Mouse (Mus musculus) midbrain, postnatal 0 days (tissue): Measurements from ENCODE around the gene Gal3st4. TPM values are rescaled to one million over a fixed set of nuclear protein-coding genes. Genes with fewer than 3 reads are reported as not detected.

Experiments
- ATAC-seq: fragments of 200-750 bp; cut with Nextera tagmentation; 2 replicates; pipeline ENCODE4 v1.8.0; 2017; ENCODE audit warnings: moderate number of reproducible peaks, mild to moderate bottlenecking, moderate TSS enrichment, moderate library complexity; ENCODE audit not compliant: low FRiP score
- DNase-seq: peaks from one replicate; pipeline ENCODE4 v3.0.0-alpha.2; 2015; ENCODE audit warnings: low spot score
- H3K27ac ChIP-seq: fragments of 300-500 bp; sonication (generic); 2 replicates; pipeline ENCODE4 v1.5.1; 2014; ENCODE audit warnings: low read depth, mild to moderate bottlenecking, low read length, mixed read lengths
- H3K27me3 ChIP-seq: fragments of 300-500 bp; sonication (generic); 2 replicates; pipeline ENCODE4 v1.6.1; 2014; ENCODE audit warnings: low read length, control low read depth, mixed read lengths; ENCODE audit not compliant: insufficient read depth
- H3K36me3 ChIP-seq: fragments of 300-500 bp; sonication (generic); 2 replicates; pipeline ENCODE4 v1.6.1; 2014; ENCODE audit warnings: low read length, control low read depth, mixed read lengths; ENCODE audit not compliant: insufficient read depth
- H3K4me1 ChIP-seq: fragments of 300-500 bp; sonication (generic); 2 replicates; pipeline ENCODE4 v1.6.1; 2014; ENCODE audit warnings: mild to moderate bottlenecking, control low read depth, antibody characterized with exemption, low read length, mixed read lengths; ENCODE audit not compliant: insufficient read depth
- H3K4me2 ChIP-seq: fragments of 300-500 bp; sonication (generic); 2 replicates; pipeline ENCODE4 v1.6.1; 2014; ENCODE audit warnings: low read depth, mild to moderate bottlenecking, low read length, mixed read lengths; ENCODE audit not compliant: poor library complexity, severe bottlenecking
- H3K4me3 ChIP-seq: fragments of 300-500 bp; sonication (generic); 2 replicates; pipeline ENCODE4 v1.5.1; 2014; ENCODE audit warnings: low read depth, mild to moderate bottlenecking, low read length, moderate library complexity
- H3K9ac ChIP-seq: fragments of 300-500 bp; sonication (generic); replicated peaks from 2 replicates; pipeline ENCODE4 v1.6.1; 2014; ENCODE audit warnings: mild to moderate bottlenecking, low read length, moderate library complexity, mixed read lengths; ENCODE audit not compliant: poor library complexity, severe bottlenecking
- H3K9me3 ChIP-seq: fragments of 300-500 bp; sonication (generic); 2 replicates; pipeline ENCODE4 v1.6.1; 2016; ENCODE audit warnings: low read length, control low read depth
- CTCF ChIP-seq: IDR thresholded peaks from 2 replicates; pipeline ENCODE4 v1.5.1; 2016; ENCODE audit warnings: antibody characterized with exemption, mild to moderate bottlenecking
- WGBS: fragments of 180-500 bp; shearing (Covaris S2); extraction: QIAGEN DNeasy Blood & Tissue Kit; methylation state at CpG from one replicate; pipeline ENCODE4 v1.1.7; 2014; 5-methylcytosine and 5-hydroxymethylcytosine counted together
- polyA plus RNA-seq: library from polyadenylated mRNA; unstranded; fragments of >200 nt; fragmentation: Nextera tagmentation; extraction: Ambion mirVana; gene quantifications from 2 replicates; pipeline ENCODE4 v1.2.1, GENCODE M21; 2015
- total RNA-seq: library from RNA; depleted of rRNA; stranded (reverse); fragments of >200 nt; gene quantifications from 2 replicates; pipeline ENCODE4 v1.2.3, GENCODE M21; 2014

Gene Gal3st4
- total and polyA plus RNA-seq, 2 experiments from 2014 or later, result 0.71 to 1.7 TPM

DNA sequence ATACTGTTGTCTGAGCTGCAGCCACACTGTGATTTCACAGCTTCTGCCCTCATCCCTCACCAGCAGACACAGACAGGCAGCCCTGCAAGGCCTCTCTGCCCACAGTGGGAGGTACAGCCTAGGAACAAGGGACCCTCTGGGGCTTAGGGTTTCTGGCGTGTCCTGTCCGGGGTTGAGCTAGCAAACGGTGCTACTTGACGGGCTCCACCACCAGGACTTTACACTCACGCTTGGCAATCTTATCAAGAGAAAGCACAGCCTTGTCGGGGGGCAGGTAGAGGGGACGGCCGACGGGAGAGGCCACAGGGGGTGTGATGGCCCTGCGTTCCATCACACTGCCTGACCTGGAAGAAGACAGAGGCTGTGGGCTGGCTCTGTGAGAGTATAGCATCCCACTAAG is 12.6 kb downstream of the Gal3st4 start:
- Histone ChIP-seq H3K36me3 (peaks cover 33% of the 10 kb centered on the region), H3K9me3 (no peaks in the 10 kb centered on the region), H3K4me2 (no peak overlapping the region), H3K4me1 (peaks cover 6% of the 10 kb centered on the region; the same call in 1 of the 2 replicates), H3K27ac (no peak overlapping the region), H3K27me3 (no peaks in the 10 kb centered on the region), H3K4me3 (no peak overlapping the region), H3K9ac (no peak overlapping the region)
- 86% methylated on average over 10 of the region's 10 CpGs for WGBS
- DNase-seq (no peak), ATAC-seq (no peak)
- no peak for TF ChIP-seq CTCF

DNA sequence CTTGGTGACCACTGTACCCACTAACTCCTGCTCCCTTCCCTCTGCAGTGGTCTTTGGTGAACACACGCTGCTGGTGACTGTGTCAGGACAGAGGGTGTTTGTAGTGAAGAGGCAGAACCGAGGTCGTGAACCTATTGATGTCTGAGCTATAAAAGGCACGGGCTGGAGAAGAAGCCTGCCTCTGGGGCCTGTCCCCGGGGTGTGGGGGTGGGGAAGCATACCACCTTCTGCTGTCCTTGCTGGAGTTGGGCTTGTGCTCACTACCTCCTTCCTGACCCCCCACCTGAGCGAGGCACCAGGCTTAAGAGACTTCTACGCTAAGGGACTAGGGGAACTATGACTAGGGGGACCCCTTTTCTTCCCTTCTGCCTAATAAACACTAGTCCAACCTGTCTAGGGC is 13.6 kb downstream of the Gal3st4 start:
- peaks cover 33% of the 10 kb centered on the region for H3K36me3 ChIP-seq
- H3K27ac ChIP-seq, result no peak overlapping the region
- H3K9me3 ChIP-seq, result no peaks in the 10 kb centered on the region
- H3K4me3 ChIP-seq, result no peak overlapping the region
- DNase-seq (no peak), ATAC-seq (no peak)
- TF ChIP-seq CTCF, result no peak
- H3K4me2 ChIP-seq, result no peak overlapping the region
- no peak overlapping the region for H3K9ac ChIP-seq
- 85% methylated on average over 7 of the region's 7 CpGs for WGBS
- H3K27me3 ChIP-seq, result no peaks in the 10 kb centered on the region
- peaks cover 6% of the 10 kb centered on the region; the same call in 1 of the 2 replicates for H3K4me1 ChIP-seq

DNA sequence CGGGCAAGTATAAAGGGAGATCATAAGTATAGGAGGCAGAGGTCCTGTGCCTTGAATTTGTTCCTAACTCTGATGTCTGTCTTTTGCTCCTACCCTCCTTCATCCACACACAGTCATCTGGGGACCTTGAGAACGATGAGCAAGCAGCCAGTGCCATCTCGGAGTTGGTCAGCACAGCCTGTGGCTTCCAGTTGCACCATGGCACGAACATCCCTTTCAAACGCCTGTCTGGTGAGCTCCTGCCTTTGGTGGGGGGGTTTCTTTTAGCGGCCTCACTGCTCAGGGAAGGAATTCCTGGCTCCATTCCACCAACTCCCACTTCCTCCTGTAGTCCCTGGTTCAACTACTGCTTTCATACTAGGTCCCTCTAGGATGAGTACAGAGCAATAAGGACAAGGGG is 14.1 kb downstream of the Gal3st4 start:
- Histone ChIP-seq H3K27me3 (no peaks in the 10 kb centered on the region), H3K4me3 (no peak overlapping the region), H3K36me3 (peaks cover 33% of the 10 kb centered on the region), H3K4me1 (peaks cover 6% of the 10 kb centered on the region; the same call in 1 of the 2 replicates), H3K4me2 (no peak overlapping the region), H3K27ac (no peak overlapping the region), H3K9ac (no peak overlapping the region), H3K9me3 (no peaks in the 10 kb centered on the region)
- ATAC-seq (no peak), DNase-seq (no peak)
- 88% methylated on average over 6 of the region's 6 CpGs for WGBS
- no peak for TF ChIP-seq CTCF

DNA sequence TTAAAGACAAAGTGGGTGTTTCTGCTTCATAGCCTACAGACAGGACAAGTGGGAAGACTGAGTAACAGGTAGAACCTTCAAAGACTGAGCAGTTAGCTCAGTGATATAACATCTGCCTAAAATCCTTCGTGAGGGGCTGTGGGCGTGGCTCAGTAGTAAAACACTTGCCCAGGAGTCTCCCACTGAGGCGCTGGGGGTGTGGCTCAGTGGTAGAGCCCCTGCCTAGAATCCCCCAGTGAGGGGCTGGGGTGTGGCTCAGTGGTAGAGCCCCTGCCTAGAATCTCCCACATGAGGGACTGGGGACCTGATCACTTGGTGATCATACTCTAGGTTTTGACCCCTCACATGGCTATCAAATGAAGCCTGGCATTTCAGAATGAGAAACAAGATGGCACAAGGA is 14.6 kb downstream of the Gal3st4 start:
- TF ChIP-seq CTCF, result no peak
- no peak overlapping the region for H3K27ac ChIP-seq
- ATAC-seq (no peak), DNase-seq (no peak)
- H3K27me3 ChIP-seq, result no peaks in the 10 kb centered on the region
- peaks cover 6% of the 10 kb centered on the region; the same call in 1 of the 2 replicates for H3K4me1 ChIP-seq
- H3K4me2 ChIP-seq, result no peak overlapping the region
- 85% methylated on average over 3 of the region's 3 CpGs for WGBS
- no peak overlapping the region for H3K9ac ChIP-seq
- no peaks in the 10 kb centered on the region for H3K9me3 ChIP-seq
- H3K36me3 ChIP-seq, result peaks cover 33% of the 10 kb centered on the region
- H3K4me3 ChIP-seq, result no peak overlapping the region

DNA sequence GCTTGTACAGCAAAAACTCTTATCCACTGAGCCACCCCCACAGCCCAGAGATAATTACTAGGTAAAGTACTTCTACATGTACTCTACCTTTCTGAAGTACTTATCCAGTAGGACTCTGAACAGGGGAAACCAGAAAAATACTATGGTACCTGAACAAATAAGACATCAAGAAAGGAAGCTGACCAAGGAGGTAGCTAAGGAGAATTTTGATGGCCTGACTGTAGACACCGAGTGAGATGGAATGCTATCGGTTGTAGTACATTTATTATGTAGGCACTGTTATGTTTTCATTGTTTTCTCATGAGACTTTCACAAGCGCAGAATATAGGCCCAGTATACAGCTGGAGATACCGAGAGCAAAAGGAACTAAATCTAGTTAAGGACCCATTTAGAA is 15.1 kb downstream of the Gal3st4 start:
- TF ChIP-seq CTCF, result no peak
- 89% methylated on average over 4 of the region's 4 CpGs for WGBS
- peaks cover 33% of the 10 kb centered on the region for H3K36me3 ChIP-seq

DNA sequence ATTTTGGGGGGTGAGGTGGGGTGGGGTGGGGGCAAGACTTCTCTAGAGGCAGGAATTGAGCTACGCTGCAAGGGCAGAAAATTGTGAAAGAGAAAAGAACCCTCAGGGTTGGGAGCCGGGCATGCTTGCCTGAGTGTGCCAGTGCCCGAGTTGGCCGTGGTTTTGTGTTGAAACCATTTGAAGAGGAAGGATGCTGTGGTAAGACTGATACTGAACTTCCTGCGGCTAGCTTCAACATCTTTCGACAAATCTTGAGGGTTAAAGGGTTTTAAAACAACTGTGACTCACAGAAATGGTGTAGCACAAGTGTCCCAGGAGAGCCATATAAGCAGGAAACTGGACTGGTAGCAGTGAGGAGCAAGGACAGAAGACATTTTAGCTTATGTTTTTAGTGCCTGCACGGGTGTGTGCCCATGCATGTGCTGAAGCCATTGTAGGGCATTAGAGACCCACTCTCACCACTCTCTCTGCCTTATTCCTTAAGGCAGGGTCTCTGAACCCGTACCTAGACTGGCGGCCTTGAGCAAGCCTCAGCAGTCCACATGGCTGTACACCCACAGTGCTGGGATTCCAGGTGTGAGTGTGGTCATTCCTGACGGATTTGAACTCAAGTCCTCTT is 15.6 kb downstream of the Gal3st4 start:
- no peak overlapping the region for H3K9ac ChIP-seq
- H3K27me3 ChIP-seq, result no peaks in the 10 kb centered on the region
- ATAC-seq (no peak), DNase-seq (no peak)
- H3K36me3 ChIP-seq, result peaks cover 32% of the 10 kb centered on the region
- TF ChIP-seq CTCF, result no peak
- no peak overlapping the region for H3K4me2 ChIP-seq
- H3K27ac ChIP-seq, result no peak overlapping the region
- H3K4me3 ChIP-seq, result no peak overlapping the region
- no peaks in the 10 kb centered on the region for H3K9me3 ChIP-seq
- H3K4me1 ChIP-seq, result 0 out of 2 replicates have a peak, but pooled peaks cover 2% of the 10 kb centered on the region
- 91% methylated on average over 10 of the region's 10 CpGs for WGBS

More for the DNA sequence above, 15.1 kb downstream of the Gal3st4 start:
- H3K4me3 ChIP-seq, result no peak overlapping the region
- no peaks in the 10 kb centered on the region for H3K9me3 ChIP-seq
- ATAC-seq (no peak), DNase-seq (no peak)
- H3K27ac ChIP-seq, result no peak overlapping the region
- H3K27me3 ChIP-seq, result no peaks in the 10 kb centered on the region
- peaks cover 4% of the 10 kb centered on the region; the same call in 1 of the 2 replicates for H3K4me1 ChIP-seq
- no peak overlapping the region for H3K4me2 ChIP-seq
- no peak overlapping the region for H3K9ac ChIP-seq
